Mouse (Mus musculus): ENCODE results near the gene Usp6nl. TPM values are rescaled to one million over a fixed set of nuclear protein-coding genes. Genes with fewer than 3 reads are reported as not detected.

Gene Usp6nl
- total RNA-seq, 2 experiments from 2014 or later = 40.1 to 44.0 TPM

GRCm38 (mm10) chr2:6366973-6367372 lies 44.5 kb downstream of the Usp6nl start:
- no peak for DNase-seq (ENCODE audit: low spot score in 2 of 2)

- DNase-seq (ENCODE audit: low spot score in 2 of 2) = no peak
Observed at GRCm38 (mm10) chr2:6367497-6367896, 45.0 kb downstream of the Usp6nl start.

- DNase-seq (ENCODE audit: low spot score in 2 of 2) = no peak
Observed at GRCm38 (mm10) chr2:6374216-6374615, 51.7 kb downstream of the Usp6nl start.

GRCm38 (mm10) chr2:6376071-6376470 lies 53.6 kb downstream of the Usp6nl start:
- DNase-seq (ENCODE audit: low spot score in 2 of 2) = no peak

GRCm38 (mm10) chr2:6376941-6377340 lies 54.5 kb downstream of the Usp6nl start:
- no peak for DNase-seq (ENCODE audit: low spot score in 2 of 2)

GRCm38 (mm10) chr2:6378590-6379205 lies 56.2 kb downstream of the Usp6nl start:
- no peak for DNase-seq (ENCODE audit: low spot score in 2 of 2)

GRCm38 (mm10) chr2:6379731-6380212 lies 57.3 kb downstream of the Usp6nl start:
- no peak for DNase-seq (ENCODE audit: low spot score in 2 of 2)

GRCm38 (mm10) chr2:6380401-6380800 lies 57.9 kb downstream of the Usp6nl start:
- no peak for DNase-seq (ENCODE audit: low spot score in 2 of 2)

GRCm38 (mm10) chr2:6384407-6385146 lies 62.1 kb downstream of the Usp6nl start:
- DNase-seq (ENCODE audit: low spot score in 2 of 2) = no peak

- DNase-seq (ENCODE audit: low spot score in 2 of 2) = no peak
Observed at GRCm38 (mm10) chr2:6389162-6389561, 66.7 kb downstream of the Usp6nl start.

GRCm38 (mm10) chr2:6391261-6391660 lies 68.8 kb downstream of the Usp6nl start:
- no peak for DNase-seq (ENCODE audit: low spot score in 2 of 2)

- no peak for DNase-seq (ENCODE audit: low spot score in 2 of 2)
Observed at GRCm38 (mm10) chr2:6391940-6392339, 69.5 kb downstream of the Usp6nl start.

- DNase-seq (ENCODE audit: low spot score in 2 of 2) = no peak
Observed at GRCm38 (mm10) chr2:6395851-6396625, 73.6 kb downstream of the Usp6nl start.

GRCm38 (mm10) chr2:6396626-6397146 lies 74.2 kb downstream of the Usp6nl start:
- DNase-seq (ENCODE audit: low spot score in 2 of 2) = no peak

- no peak for DNase-seq (ENCODE audit: low spot score in 2 of 2)
Observed at GRCm38 (mm10) chr2:6397166-6397565, 74.7 kb downstream of the Usp6nl start.

GRCm38 (mm10) chr2:6398826-6399225 lies 76.4 kb downstream of the Usp6nl start:
- no peak for DNase-seq (ENCODE audit: low spot score in 2 of 2)

GRCm38 (mm10) chr2:6401039-6401438 lies 78.6 kb downstream of the Usp6nl start:
- no peak for DNase-seq (ENCODE audit: low spot score in 2 of 2)

- DNase-seq (ENCODE audit: low spot score in 2 of 2) = no peak
Observed at GRCm38 (mm10) chr2:6403375-6403774, 80.9 kb downstream of the Usp6nl start.

GRCm38 (mm10) chr2:6403991-6404390 lies 81.5 kb downstream of the Usp6nl start:
- no peak for DNase-seq (ENCODE audit: low spot score in 2 of 2)

GRCm38 (mm10) chr2:6404627-6405026 lies 82.2 kb downstream of the Usp6nl start:
- DNase-seq (ENCODE audit: low spot score in 2 of 2) = no peak
